Mouse (Mus musculus): ENCODE data around the gene Slc8a2. TPM values are rescaled to one million over a fixed set of nuclear protein-coding genes. Genes with fewer than 3 reads are reported as not detected.

Slc8a2 gene
- polyA plus RNA-seq, 2 experiments, result 0.08 TPM; not detected in 1

DNA sequence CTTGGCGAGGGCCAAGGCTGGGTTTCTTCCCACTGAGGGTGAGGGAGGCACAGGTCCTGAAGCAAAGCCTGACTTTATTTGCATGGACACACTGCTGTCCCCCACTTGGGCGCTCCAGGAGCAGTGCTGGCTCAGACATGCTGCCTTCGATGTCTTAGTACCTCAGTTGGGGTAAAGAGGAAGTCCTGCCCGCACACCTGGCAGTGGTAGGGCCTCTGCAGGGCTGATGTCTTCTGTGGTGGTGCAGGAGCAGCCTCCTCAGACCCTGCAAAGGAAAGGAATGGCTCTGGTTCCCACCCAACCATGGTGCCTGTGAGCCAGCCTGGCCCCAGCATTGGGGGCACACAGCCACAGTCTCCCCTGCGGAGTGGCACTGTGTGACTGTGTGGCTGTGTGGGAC, 67.5 kb downstream of the Slc8a2 start:
- no peaks in the 10 kb centered on the region; the same call in 1 of the 2 replicates for H3K36me3 ChIP-seq (replicated peaks; ENCODE audit: control insufficient read depth, insufficient read depth, low read depth)
- no peaks in the 10 kb centered on the region for H3K27me3 ChIP-seq (ENCODE audit: control insufficient read depth, insufficient read depth, low read length)
- no peak for TF ChIP-seq CTCF (IDR thresholded peaks at IDR 0.05; ENCODE audit: low read depth)
- no peak for TF ChIP-seq EP300 (IDR thresholded peaks at IDR 0.05; ENCODE audit: low read depth)
- H3K4me3 ChIP-seq (ENCODE audit: insufficient read depth in 1 of 2, low read depth in 2 of 2, low read length in 2 of 2), result no peak overlapping the region
- ATAC-seq (ENCODE audit: insufficient read depth) (no peak), DNase-seq (ENCODE audit: low read depth in 3 of 3, low spot score in 3 of 3) (no peak)
- WGBS (ENCODE audit: insufficient replicate concordance), result 62% methylated on average over 5 of the region's 5 CpGs
- H3K27ac ChIP-seq, result no peak overlapping the region
- no peaks in the 10 kb centered on the region for H3K4me1 ChIP-seq (replicated peaks; ENCODE audit: control insufficient read depth in 2 of 2, insufficient read depth in 2 of 2, low read length in 1 of 2)
- no peak overlapping the region for H3K4me2 ChIP-seq (ENCODE audit: low read depth)
- no peaks in the 10 kb centered on the region for H3K9me3 ChIP-seq (ENCODE audit: control insufficient read depth, low read length)
- no peak overlapping the region for H3K9ac ChIP-seq (replicated peaks)

DNA sequence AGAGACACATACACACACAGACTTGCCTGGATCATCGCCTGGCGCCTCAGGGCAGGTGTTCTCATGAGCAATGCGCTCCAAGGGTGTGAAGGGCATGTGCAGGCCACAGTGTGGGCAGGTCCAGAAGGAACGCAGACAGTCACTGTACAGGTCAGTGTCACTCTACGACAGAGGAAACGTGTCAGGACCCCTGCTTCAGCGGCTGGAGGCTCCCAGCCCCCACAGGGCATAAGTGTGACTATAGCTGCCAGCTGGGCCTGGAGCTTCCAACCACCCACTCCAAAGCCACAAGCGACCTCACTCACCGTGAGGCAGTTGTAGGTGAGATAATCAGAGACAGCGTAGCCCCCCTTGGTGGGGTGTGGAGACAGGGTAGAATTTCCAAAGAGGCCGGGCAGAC, 68.9 kb downstream of the Slc8a2 start:
- Histone ChIP-seq H3K4me3 (ENCODE audit: insufficient read depth in 1 of 2, low read depth in 2 of 2, low read length in 2 of 2) (no peak overlapping the region), H3K9ac (replicated peaks) (no peak overlapping the region), H3K36me3 (replicated peaks; ENCODE audit: control insufficient read depth, insufficient read depth, low read depth) (no peaks in the 10 kb centered on the region; the same call in 1 of the 2 replicates), H3K4me2 (ENCODE audit: low read depth) (no peak overlapping the region), H3K4me1 (replicated peaks; ENCODE audit: control insufficient read depth in 2 of 2, insufficient read depth in 2 of 2, low read length in 1 of 2) (no peaks in the 10 kb centered on the region), H3K27me3 (ENCODE audit: control insufficient read depth, insufficient read depth, low read length) (no peaks in the 10 kb centered on the region), H3K27ac (no peak overlapping the region), H3K9me3 (ENCODE audit: control insufficient read depth, low read length) (no peaks in the 10 kb centered on the region)
- DNase-seq (ENCODE audit: low read depth in 3 of 3, low spot score in 3 of 3) (no peak), ATAC-seq (ENCODE audit: insufficient read depth) (no peak)
- 65% methylated on average over 11 of the region's 11 CpGs for WGBS (ENCODE audit: insufficient replicate concordance)
- no peak for TF ChIP-seq EP300 (IDR thresholded peaks at IDR 0.05; ENCODE audit: low read depth)
- no peak for TF ChIP-seq CTCF (IDR thresholded peaks at IDR 0.05; ENCODE audit: low read depth)

DNA sequence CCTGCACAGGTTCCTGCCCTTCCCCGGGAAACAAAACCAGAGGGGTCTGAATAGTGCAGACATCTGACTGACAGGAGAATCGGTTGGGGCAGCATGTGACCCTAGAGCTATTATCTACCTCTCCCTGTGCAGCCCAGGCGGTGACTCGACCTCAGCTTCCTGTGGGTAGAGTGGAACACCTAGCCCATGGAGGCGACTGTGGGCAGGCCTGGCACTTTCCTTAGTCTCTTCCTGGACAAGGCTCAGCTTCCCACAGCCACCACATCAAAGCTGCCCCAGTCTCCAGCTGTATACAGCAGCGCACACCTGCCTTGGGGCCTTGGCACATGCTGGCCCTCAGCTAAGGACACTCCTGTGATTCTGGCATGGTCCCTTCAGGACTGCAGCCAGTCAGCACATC, 71.5 kb downstream of the Slc8a2 start:
- H3K27ac ChIP-seq, result no peak overlapping the region
- TF ChIP-seq EP300 (IDR thresholded peaks at IDR 0.05; ENCODE audit: low read depth) (no peak), CTCF (IDR thresholded peaks at IDR 0.05; ENCODE audit: low read depth) (no peak)
- H3K4me1 ChIP-seq (replicated peaks; ENCODE audit: control insufficient read depth in 2 of 2, insufficient read depth in 2 of 2, low read length in 1 of 2), result no peaks in the 10 kb centered on the region
- H3K36me3 ChIP-seq (replicated peaks; ENCODE audit: control insufficient read depth, insufficient read depth, low read depth), result no peaks in the 10 kb centered on the region; the same call in 1 of the 2 replicates
- DNase-seq (ENCODE audit: low read depth in 3 of 3, low spot score in 3 of 3), result no peak
- ATAC-seq (ENCODE audit: insufficient read depth), result no peak
- WGBS (ENCODE audit: insufficient replicate concordance), result 32% methylated on average over 6 of the region's 6 CpGs
- no peak overlapping the region for H3K4me3 ChIP-seq (ENCODE audit: insufficient read depth in 1 of 2, low read depth in 2 of 2, low read length in 2 of 2)
- H3K9ac ChIP-seq (replicated peaks), result no peak overlapping the region
- H3K4me2 ChIP-seq (ENCODE audit: low read depth), result no peak overlapping the region
- H3K27me3 ChIP-seq (ENCODE audit: control insufficient read depth, insufficient read depth, low read length), result no peaks in the 10 kb centered on the region
- H3K9me3 ChIP-seq (ENCODE audit: control insufficient read depth, low read length), result no peaks in the 10 kb centered on the region

DNA sequence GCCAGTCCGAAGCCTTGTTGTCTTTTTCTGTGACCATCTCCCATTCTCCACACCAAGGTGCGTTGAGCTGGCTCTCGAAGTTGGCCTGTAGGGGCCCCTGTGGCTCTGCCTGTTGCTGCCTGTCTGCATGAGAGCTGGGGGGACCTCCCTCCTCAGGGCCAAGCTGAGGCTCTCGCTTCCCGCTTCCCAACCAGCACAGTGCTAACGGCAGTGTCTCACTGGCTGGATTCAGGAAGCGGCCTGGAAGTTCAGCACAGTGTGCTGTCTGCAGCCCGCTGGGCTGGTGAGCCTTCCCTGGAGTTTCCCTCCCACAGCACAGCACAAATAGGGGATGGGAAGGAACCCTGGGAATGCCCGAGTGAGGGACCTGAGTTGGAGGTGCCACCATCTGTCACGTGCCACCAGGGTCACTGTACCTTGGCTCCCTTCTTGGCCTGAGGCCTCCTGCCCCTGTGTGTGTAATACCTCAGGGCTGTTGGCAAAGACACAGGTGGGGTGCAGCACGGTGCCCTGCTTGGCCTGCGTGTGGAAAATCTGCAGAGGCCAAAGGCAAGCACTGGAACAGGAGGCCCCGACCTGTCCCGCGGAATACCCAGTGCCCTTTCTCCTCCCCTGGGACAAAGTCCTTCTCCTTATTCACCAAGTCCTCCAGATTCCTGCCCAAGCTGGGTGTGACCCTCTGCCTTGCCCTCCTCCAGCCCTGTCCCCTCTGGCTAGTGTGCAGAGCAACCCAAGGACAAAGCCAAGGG, 73.3 kb downstream of the Slc8a2 start:
- no peak for TF ChIP-seq EP300 (IDR thresholded peaks at IDR 0.05; ENCODE audit: low read depth)
- TF ChIP-seq CTCF (IDR thresholded peaks at IDR 0.05; ENCODE audit: low read depth), result no peak
- DNase-seq (ENCODE audit: low read depth in 3 of 3, low spot score in 3 of 3), result no peak

DNA sequence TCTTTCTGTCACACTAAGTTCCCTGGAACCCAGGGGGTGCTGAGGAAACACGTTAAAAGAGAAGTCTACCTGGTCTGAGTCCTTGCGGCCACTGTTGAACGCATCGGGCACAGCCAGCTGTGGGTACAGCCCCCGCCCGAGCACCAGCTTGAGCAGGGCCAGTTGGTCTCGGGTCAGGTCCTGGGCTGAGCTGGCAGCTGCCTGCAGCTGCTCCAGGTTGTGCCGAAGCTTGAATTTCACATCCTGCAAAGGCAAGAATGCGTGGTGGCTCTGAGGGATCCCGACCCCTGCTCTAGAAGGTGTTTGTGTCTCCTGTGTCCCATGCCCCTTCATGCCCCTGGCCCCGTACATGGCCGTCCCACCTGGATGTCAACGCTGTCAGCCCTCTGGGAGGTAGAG, 73.9 kb downstream of the Slc8a2 start:
- Histone ChIP-seq H3K4me3 (ENCODE audit: insufficient read depth in 1 of 2, low read depth in 2 of 2, low read length in 2 of 2) (no peak overlapping the region), H3K27ac (no peak overlapping the region), H3K4me2 (ENCODE audit: low read depth) (no peak overlapping the region), H3K9ac (replicated peaks) (no peak overlapping the region), H3K36me3 (replicated peaks; ENCODE audit: control insufficient read depth, insufficient read depth, low read depth) (no peaks in the 10 kb centered on the region), H3K9me3 (ENCODE audit: control insufficient read depth, low read length) (no peaks in the 10 kb centered on the region), H3K27me3 (ENCODE audit: control insufficient read depth, insufficient read depth, low read length) (no peaks in the 10 kb centered on the region), H3K4me1 (replicated peaks; ENCODE audit: control insufficient read depth in 2 of 2, insufficient read depth in 2 of 2, low read length in 1 of 2) (no peaks in the 10 kb centered on the region)
- DNase-seq (ENCODE audit: low read depth in 3 of 3, low spot score in 3 of 3), result no peak
- TF ChIP-seq CTCF (IDR thresholded peaks at IDR 0.05; ENCODE audit: low read depth) (no peak), EP300 (IDR thresholded peaks at IDR 0.05; ENCODE audit: low read depth) (no peak)
- ATAC-seq (ENCODE audit: insufficient read depth), result no peak
- WGBS (ENCODE audit: insufficient replicate concordance), result 80% methylated on average over 13 of the region's 13 CpGs

More for the DNA sequence above, 73.3 kb downstream of the Slc8a2 start:
- WGBS (ENCODE audit: insufficient replicate concordance), result 72% methylated on average over 15 of the region's 15 CpGs
- no peaks in the 10 kb centered on the region for H3K9me3 ChIP-seq (ENCODE audit: control insufficient read depth, low read length)
- no peaks in the 10 kb centered on the region for H3K36me3 ChIP-seq (replicated peaks; ENCODE audit: control insufficient read depth, insufficient read depth, low read depth)
- no peaks in the 10 kb centered on the region for H3K4me1 ChIP-seq (replicated peaks; ENCODE audit: control insufficient read depth in 2 of 2, insufficient read depth in 2 of 2, low read length in 1 of 2)
- no peak for ATAC-seq (ENCODE audit: insufficient read depth)
- H3K4me2 ChIP-seq (ENCODE audit: low read depth), result no peak overlapping the region
- no peaks in the 10 kb centered on the region for H3K27me3 ChIP-seq (ENCODE audit: control insufficient read depth, insufficient read depth, low read length)
- H3K27ac ChIP-seq, result no peak overlapping the region
- no peak overlapping the region for H3K9ac ChIP-seq (replicated peaks)
- H3K4me3 ChIP-seq (ENCODE audit: insufficient read depth in 1 of 2, low read depth in 2 of 2, low read length in 2 of 2), result no peak overlapping the region

Measured in liver, embryonic 14.5 days (tissue).